Comparison of ENCODE assay signal across 21 mouse cellular contexts in genomic region chr14:103536334-103536733, GRCm38 (mm10). TPM values are rescaled to one million over a fixed set of nuclear protein-coding genes. Genes with fewer than 3 reads are reported as not detected.
DNase-seq lines count a peak whose midpoint lies in the region; ATAC-seq lines count a peak whose summit lies in the region.
"Had no signal": no experiment of that assay in that cellular context is flagged by ENCODE, and none has a peak within 500 bp of the region (broad histone marks: within the 10 kb centered on the region; RNA-seq: fewer than 3 reads in every experiment).

No protein-coding gene starts in this region.

- no peaks in the 10 kb centered on the region for H3K4me1 ChIP-seq in midbrain, embryonic 11.5 days (ENCODE audit: control insufficient read depth, insufficient read depth, low read length)
- no peaks in the 10 kb centered on the region for H3K4me1 ChIP-seq in midbrain, embryonic 13.5 days (replicated peaks)
- H3K4me1 ChIP-seq: heart, embryonic 12.5 days; hindbrain, embryonic 12.5 days; liver, embryonic 13.5 days; neural tube, embryonic 13.5 days had no signal

- intact Hi-C loops in heart, postnatal 25 days (cut with DNase I) = loop anchor here (5.0 to 10.0 kb wide), 3 partner anchors 282 to 524 kb away; partner anchors contain the start of gene Cln5

- DNase-seq in heart, postnatal 4 days = peak; percentile 12
- no peak for DNase-seq in heart, postnatal 25 days (ENCODE audit: low spot score)
- DNase-seq in midbrain, embryonic 11.5 days (ENCODE audit: low spot score, missing footprints) = peak; percentile 87
- DNase-seq in forelimb bud, embryonic 11.5 days (ENCODE audit: low read depth, low spot score) = peak; percentile 50
- DNase-seq in thymus, postnatal 4 days = no peak
- no peak for DNase-seq in gastrocnemius, postnatal 10 days
- no peak for DNase-seq in cerebellum, postnatal 14 days
- DNase-seq: cerebellum, adult 9-11 months; gastrocnemius, postnatal 25 days; kidney, adult 2 months; liver, embryonic 13.5 days; right cerebral cortex, postnatal 4 days; thymus, postnatal 25 days had no signal

- 40% methylated on average over 10 of the region's 10 CpGs for WGBS in midbrain, embryonic 11.5 days
- 44% methylated on average over 10 of the region's 10 CpGs for WGBS in midbrain, embryonic 13.5 days

- H3K36me3 ChIP-seq in midbrain, embryonic 11.5 days (ENCODE audit: control insufficient read depth, insufficient read depth, low read length) = no peaks in the 10 kb centered on the region
- no peaks in the 10 kb centered on the region for H3K36me3 ChIP-seq in midbrain, embryonic 13.5 days
- H3K36me3 ChIP-seq: heart, embryonic 12.5 days; hindbrain, embryonic 12.5 days; liver, embryonic 13.5 days; neural tube, embryonic 13.5 days had no signal

- no peak for ATAC-seq in midbrain, embryonic 11.5 days (ENCODE audit: low FRiP score)
- no peak for ATAC-seq in midbrain, embryonic 13.5 days

- H3K4me2 ChIP-seq in midbrain, embryonic 11.5 days = no peak overlapping the region
- no peak overlapping the region for H3K4me2 ChIP-seq in midbrain, embryonic 13.5 days (replicated peaks)
- H3K4me2 ChIP-seq: heart, embryonic 12.5 days; hindbrain, embryonic 12.5 days; liver, embryonic 13.5 days; neural tube, embryonic 13.5 days had no signal

- H3K9me3 ChIP-seq in midbrain, embryonic 11.5 days (ENCODE audit: control insufficient read depth, low read length) = no peaks in the 10 kb centered on the region
- H3K9me3 ChIP-seq in midbrain, embryonic 13.5 days = no peaks in the 10 kb centered on the region
- H3K9me3 ChIP-seq: heart, embryonic 12.5 days; hindbrain, embryonic 12.5 days; liver, embryonic 13.5 days; neural tube, embryonic 13.5 days had no signal

- H3K4me3 ChIP-seq in midbrain, embryonic 11.5 days (ENCODE audit: low read depth, low read length) = no peak overlapping the region
- no peak overlapping the region for H3K4me3 ChIP-seq in midbrain, embryonic 13.5 days (replicated peaks)
- H3K4me3 ChIP-seq: heart, embryonic 12.5 days; hindbrain, embryonic 12.5 days; liver, embryonic 13.5 days; neural tube, embryonic 13.5 days had no signal

- H3K9ac ChIP-seq in midbrain, embryonic 11.5 days (ENCODE audit: low read length) = no peak overlapping the region
- no peak overlapping the region for H3K9ac ChIP-seq in midbrain, embryonic 13.5 days (replicated peaks)
- H3K9ac ChIP-seq: heart, embryonic 12.5 days; hindbrain, embryonic 12.5 days; liver, embryonic 13.5 days; neural tube, embryonic 13.5 days had no signal

- no peaks in the 10 kb centered on the region for H3K27me3 ChIP-seq in midbrain, embryonic 11.5 days (ENCODE audit: control insufficient read depth, insufficient read depth, low read length)
- H3K27me3 ChIP-seq in midbrain, embryonic 13.5 days = no peaks in the 10 kb centered on the region
- H3K27me3 ChIP-seq: heart, embryonic 12.5 days; hindbrain, embryonic 12.5 days; liver, embryonic 13.5 days; neural tube, embryonic 13.5 days had no signal

- no peak overlapping the region for H3K27ac ChIP-seq in midbrain, embryonic 11.5 days (ENCODE audit: low read depth, low read length)
- no peak overlapping the region for H3K27ac ChIP-seq in midbrain, embryonic 13.5 days
- H3K27ac ChIP-seq: hindbrain, embryonic 12.5 days; liver, embryonic 13.5 days; macrophage; neural tube, embryonic 13.5 days had no signal

RNA-seq across cellular contexts. Expression of gene Scel, which starts 23.2 kb away (rescaled TPM):
- under 1 TPM in 1 of 2 experiments, not detected in 1; 0.18 TPM for total RNA-seq in heart, postnatal 4 days (2021)
- under 1 TPM; 0.28 to 0.49 TPM for total RNA-seq in heart, postnatal 25 days (2021)
- 0.11 and 0.33 TPM in 2 replicates for polyA plus RNA-seq in midbrain, embryonic 11.5 days (2014; fragmentation: Nextera tagmentation; extraction: Ambion mirVana)
- polyA plus RNA-seq in midbrain, embryonic 13.5 days (2015; fragmentation: Nextera tagmentation; extraction: Ambion mirVana) = 0.08 TPM in 1 of 2 replicates, not detected in the other
- under 1 TPM in 1 of 2 experiments, not detected in 1; 0.14 TPM for total RNA-seq in gastrocnemius, postnatal 10 days (2021)
- total RNA-seq: midbrain, postnatal 0 days had no signal
- polyA plus RNA-seq: C2C12; forebrain, embryonic 16.5 days had no signal

Comparison
In these comparisons a context has a peak if more than half of its experiments do, and no peak if none do; other contexts are left out.
1. DNase-seq: peak in heart, postnatal 4 days (single experiment), midbrain, embryonic 11.5 days (single experiment) and forelimb bud, embryonic 11.5 days (single experiment); none in heart, postnatal 25 days (single experiment), thymus, postnatal 4 days (single experiment), gastrocnemius, postnatal 10 days (single experiment) and cerebellum, postnatal 14 days (0 of 2).